ENCODE assay signal across 9 mouse cellular contexts in the genomic region with DNA sequence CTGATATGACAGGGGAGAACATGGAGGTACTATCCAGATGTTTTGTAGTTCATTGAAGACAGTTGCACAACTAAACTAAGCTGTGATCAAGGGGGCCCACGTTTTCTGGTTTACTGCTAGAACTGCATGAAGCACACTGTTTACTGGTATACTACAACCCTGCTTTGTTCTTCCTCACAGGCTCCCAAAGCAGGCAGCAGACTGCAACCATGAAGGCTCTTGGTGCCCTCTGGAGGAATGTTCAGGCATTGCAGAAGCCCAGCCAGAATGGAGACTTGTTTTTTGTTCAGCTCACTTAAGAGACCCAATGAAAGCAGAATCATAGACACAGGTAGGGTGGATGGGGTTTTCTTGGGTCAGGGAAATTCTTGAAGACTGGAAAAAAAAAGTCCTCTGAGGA. TPM values are rescaled to one million over a fixed set of nuclear protein-coding genes. Genes with fewer than 3 reads are reported as not detected.
DNase-seq lines count a peak whose midpoint lies in the region; ATAC-seq and TF ChIP-seq lines count a peak whose summit lies in the region.
"Had no signal": no experiment of that assay in that cellular context is flagged by ENCODE, and none has a peak within 500 bp of the region (broad histone marks: within the 10 kb centered on the region; RNA-seq: fewer than 3 reads in every experiment).

No protein-coding gene starts in this region.

- H3K4me2 ChIP-seq in liver, embryonic 13.5 days: no peak overlapping the region
- H3K4me2 ChIP-seq in neural tube, embryonic 14.5 days (ENCODE audit: low read depth, low read length): no peak overlapping the region

- H3K27ac ChIP-seq in cortical plate, adult 2 months (ENCODE audit: insufficient read depth, low read length): 0 out of 2 replicates have a peak overlapping the region, but pooled peaks have one; percentile 13
- H3K27ac ChIP-seq in liver, embryonic 13.5 days: no peak overlapping the region
- no peak overlapping the region for H3K27ac ChIP-seq in neural tube, embryonic 14.5 days (ENCODE audit: low read depth, low read length)

- no peak for ATAC-seq in liver, embryonic 13.5 days (ENCODE audit: low read depth)
- peak; percentile 91 for ATAC-seq in neural tube, embryonic 14.5 days (ENCODE audit: low read depth)

- no peak overlapping the region for H3K9ac ChIP-seq in liver, embryonic 13.5 days
- H3K9ac ChIP-seq in neural tube, embryonic 14.5 days (replicated peaks; ENCODE audit: low read depth, low read length): no peak overlapping the region

- H3K4me3 ChIP-seq in cortical plate, adult 2 months (ENCODE audit: insufficient read depth, low read length): no peak overlapping the region
- no peak overlapping the region for H3K4me3 ChIP-seq in liver, embryonic 13.5 days (replicated peaks)
- no peak overlapping the region for H3K4me3 ChIP-seq in neural tube, embryonic 14.5 days (ENCODE audit: low read depth, low read length)
- H3K4me3 ChIP-seq: erythroblast, embryonic 14.5 days had no signal

- peak; percentile 83 for TF ChIP-seq CTCF in cortical plate, adult 2 months (IDR thresholded peaks at IDR 0.05; ENCODE audit: extremely low read depth, insufficient read depth, low read length)

- DNase-seq in A20 (ENCODE audit: low read depth, low spot score) (peak; percentile 57), adipocyte (ENCODE audit: low spot score) (peak; percentile 85)
- peak; percentile 56 for DNase-seq in gastrocnemius, postnatal 14 days
- DNase-seq in kidney, postnatal 10 days: peak; percentile 80
- DNase-seq in liver, embryonic 13.5 days: peak; percentile 12
- peak; percentile 84 for DNase-seq in testis, postnatal 10 days (ENCODE audit: low spot score)

- peaks cover under 1% of the 10 kb centered on the region; the same call in 1 of the 2 replicates for H3K4me1 ChIP-seq in cortical plate, adult 2 months (ENCODE audit: control insufficient read depth, insufficient read depth, low read length)
- H3K4me1 ChIP-seq in liver, embryonic 13.5 days (replicated peaks): no peaks in the 10 kb centered on the region
- H3K4me1 ChIP-seq in neural tube, embryonic 14.5 days (ENCODE audit: control insufficient read depth, insufficient read depth, low read length): no peaks in the 10 kb centered on the region

- no peak for TF ChIP-seq POLR2A in cortical plate, adult 2 months (IDR thresholded peaks at IDR 0.05; ENCODE audit: extremely low read depth, insufficient read depth, low read length)

- intact Hi-C loops in gastrocnemius, postnatal 14 days (cut with DNase I; ENCODE audit: low total_unique reads): no loop called here

- no peaks in the 10 kb centered on the region for H3K27me3 ChIP-seq in liver, embryonic 13.5 days
- no peaks in the 10 kb centered on the region for H3K27me3 ChIP-seq in neural tube, embryonic 14.5 days (ENCODE audit: control insufficient read depth, insufficient read depth, low read length)

- WGBS in liver, embryonic 13.5 days (ENCODE audit: insufficient replicate concordance): 7% methylated on average over 1 of the region's 1 CpGs
- 6% methylated on average over 1 of the region's 1 CpGs for WGBS in neural tube, embryonic 14.5 days

- H3K36me3 ChIP-seq in liver, embryonic 13.5 days: no peaks in the 10 kb centered on the region
- H3K36me3 ChIP-seq in neural tube, embryonic 14.5 days (ENCODE audit: control insufficient read depth, insufficient read depth, low read length): no peaks in the 10 kb centered on the region

- no peaks in the 10 kb centered on the region for H3K9me3 ChIP-seq in liver, embryonic 13.5 days (replicated peaks)
- no peaks in the 10 kb centered on the region for H3K9me3 ChIP-seq in neural tube, embryonic 14.5 days (ENCODE audit: control insufficient read depth, low read length)

RNA-seq across cellular contexts. Expression of gene Plp1, which starts 2.2 kb away (rescaled TPM):
- polyA plus RNA-seq in cortical plate, adult 2 months (2012; rRNA removed): 1,304 and 1,728 TPM in 2 replicates
- total RNA-seq in gastrocnemius, postnatal 14 days (2021): 10 to 100 TPM in 1 of 2 experiments, 1 to 10 TPM in 1; 5.6 to 14.5 TPM
- 0.40 and 0.59 TPM in 2 replicates for polyA plus RNA-seq in liver, embryonic 13.5 days (2015; fragmentation: Nextera tagmentation; extraction: Ambion mirVana)
- polyA plus RNA-seq in neural tube, embryonic 14.5 days (2014; fragmentation: Nextera tagmentation; extraction: Ambion mirVana): 7.3 and 22.5 TPM in 2 replicates
- polyA plus RNA-seq: erythroblast, embryonic 14.5 days had no signal

RNA-seq across cellular contexts. Expression of gene Glra4, which starts 40.3 kb away (rescaled TPM):
- 0.08 and 0.19 TPM in 2 replicates for polyA plus RNA-seq in cortical plate, adult 2 months (2012; rRNA removed)
- total RNA-seq in gastrocnemius, postnatal 14 days (2021): not detected
- not detected in 2 replicates for polyA plus RNA-seq in liver, embryonic 13.5 days (2015; fragmentation: Nextera tagmentation; extraction: Ambion mirVana)
- 0.17 TPM in 1 of 2 replicates, not detected in the other for polyA plus RNA-seq in neural tube, embryonic 14.5 days (2014; fragmentation: Nextera tagmentation; extraction: Ambion mirVana)
- polyA plus RNA-seq: erythroblast, embryonic 14.5 days had no signal

RNA-seq across cellular contexts. Expression of gene Rab9b, which starts 48.3 kb away (rescaled TPM):
- 9.1 and 10.0 TPM in 2 replicates for polyA plus RNA-seq in cortical plate, adult 2 months (2012; rRNA removed)
- under 1 TPM; 0.13 to 0.16 TPM for total RNA-seq in gastrocnemius, postnatal 14 days (2021)
- polyA plus RNA-seq in liver, embryonic 13.5 days (2015; fragmentation: Nextera tagmentation; extraction: Ambion mirVana): not detected in 2 replicates
- 29.1 and 29.8 TPM in 2 replicates for polyA plus RNA-seq in neural tube, embryonic 14.5 days (2014; fragmentation: Nextera tagmentation; extraction: Ambion mirVana)
- polyA plus RNA-seq: erythroblast, embryonic 14.5 days had no signal

Comparison
In these comparisons a context has a peak if more than half of its experiments do, and no peak if none do; other contexts are left out.
1. DNase-seq: peak in every context shown above with its lines; median percentile 85 in adipocyte; 84 in testis, postnatal 10 days; 80 in kidney, postnatal 10 days; 57 in A20; 56 in gastrocnemius, postnatal 14 days; 12 in liver, embryonic 13.5 days.
2. RNA of gene Plp1, which starts 2.2 kb away (polyA plus RNA-seq): 1,304 to 1,728 TPM in cortical plate, adult 2 months; 7.3 to 22.5 TPM in neural tube, embryonic 14.5 days and 0.40 to 0.59 TPM in liver, embryonic 13.5 days; every median in the first group is over 10 times any median in the second.